Mouse (Mus musculus): ENCODE results near the gene Sell. TPM values are rescaled to one million over a fixed set of nuclear protein-coding genes. Genes with fewer than 3 reads are reported as not detected.

Gene Sell
- polyA plus RNA-seq, 1 experiment from 2014 or later, result 0.11 TPM

- 52% methylated on average over 1 of the region's 1 CpGs for WGBS
- no peak overlapping the region for H3K27ac ChIP-seq
- no peaks in the 10 kb centered on the region for H3K4me1 ChIP-seq
- H3K9ac ChIP-seq, result no peak overlapping the region
- H3K27me3 ChIP-seq (replicated peaks), result no peaks in the 10 kb centered on the region
- no peak for ATAC-seq (ENCODE audit: low FRiP score, low read depth)
- no peaks in the 10 kb centered on the region for H3K9me3 ChIP-seq
- no peaks in the 10 kb centered on the region for H3K36me3 ChIP-seq
- no peak overlapping the region for H3K4me3 ChIP-seq
- H3K4me2 ChIP-seq (replicated peaks), result no peak overlapping the region
These were observed 14.7 kb downstream of the Sell start for GRCm38 (mm10) chr1:164076441-164076840.

GRCm38 (mm10) chr1:164077031-164077430 lies 15.2 kb downstream of the Sell start:
- Histone ChIP-seq H3K27ac (no peak overlapping the region), H3K4me2 (replicated peaks) (no peak overlapping the region), H3K9ac (no peak overlapping the region), H3K9me3 (no peaks in the 10 kb centered on the region), H3K4me1 (no peaks in the 10 kb centered on the region), H3K27me3 (replicated peaks) (no peaks in the 10 kb centered on the region), H3K4me3 (no peak overlapping the region), H3K36me3 (no peaks in the 10 kb centered on the region)
- WGBS, result 92% methylated on average over 3 of the region's 3 CpGs
- no peak for ATAC-seq (ENCODE audit: low FRiP score, low read depth)

DNA sequence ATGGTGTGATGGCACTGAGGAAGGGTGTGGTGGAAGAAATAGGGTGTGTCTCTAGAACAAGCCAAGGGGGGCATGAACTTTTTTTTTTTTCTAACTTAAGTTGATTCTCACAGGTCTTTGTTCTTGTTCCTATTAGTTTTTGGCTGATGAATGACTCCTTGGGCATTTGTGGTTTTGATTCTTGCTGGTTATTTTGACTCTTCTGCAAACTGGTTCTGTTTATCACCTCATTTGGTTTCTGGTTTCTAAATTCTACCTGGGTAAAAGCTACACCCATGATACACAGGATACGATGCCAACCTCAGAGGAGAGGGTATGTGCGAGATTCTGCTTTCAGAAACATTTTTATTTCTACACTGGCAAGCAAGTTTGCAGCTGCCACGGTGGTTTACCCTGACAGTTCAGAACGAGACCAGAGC lies 16.6 kb downstream of the Sell start:
- Histone ChIP-seq H3K9ac (no peak overlapping the region), H3K4me1 (no peaks in the 10 kb centered on the region), H3K9me3 (no peaks in the 10 kb centered on the region), H3K27me3 (replicated peaks) (no peaks in the 10 kb centered on the region), H3K4me3 (no peak overlapping the region), H3K4me2 (replicated peaks) (no peak overlapping the region), H3K36me3 (no peaks in the 10 kb centered on the region), H3K27ac (no peak overlapping the region)
- WGBS, result 87% methylated on average over 4 of the region's 4 CpGs
- ATAC-seq (ENCODE audit: low FRiP score, low read depth), result no peak

GRCm38 (mm10) chr1:164079091-164079490 lies 17.3 kb downstream of the Sell start:
- no peaks in the 10 kb centered on the region for H3K9me3 ChIP-seq
- no peak for ATAC-seq (ENCODE audit: low FRiP score, low read depth)
- H3K9ac ChIP-seq, result no peak overlapping the region
- no peaks in the 10 kb centered on the region for H3K4me1 ChIP-seq
- no peak overlapping the region for H3K27ac ChIP-seq
- no peaks in the 10 kb centered on the region for H3K27me3 ChIP-seq (replicated peaks)
- H3K4me3 ChIP-seq, result no peak overlapping the region
- H3K36me3 ChIP-seq, result no peaks in the 10 kb centered on the region
- 88% methylated on average over 11 of the region's 11 CpGs for WGBS
- H3K4me2 ChIP-seq (replicated peaks), result no peak overlapping the region

DNA sequence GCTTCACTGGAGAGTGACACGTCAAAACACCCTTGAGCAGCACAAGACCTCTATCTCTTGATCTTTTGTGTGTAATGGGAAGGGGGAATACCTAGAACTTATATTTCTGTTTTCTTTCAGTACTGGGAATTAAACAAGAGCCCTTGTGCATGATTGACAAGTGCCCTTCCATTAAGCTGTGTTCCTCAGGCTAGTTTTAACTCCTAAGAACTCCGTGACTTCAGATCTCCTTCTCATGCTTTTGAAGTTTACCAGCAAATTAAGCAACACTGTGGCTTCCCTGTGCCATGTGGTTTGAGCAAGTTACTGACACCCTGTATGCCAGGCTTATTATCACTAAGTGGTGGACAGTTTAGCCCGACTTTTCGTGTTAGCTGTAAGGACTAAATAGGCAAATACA lies 21.3 kb downstream of the Sell start:
- H3K27me3 ChIP-seq (replicated peaks), result no peaks in the 10 kb centered on the region
- no peak overlapping the region for H3K27ac ChIP-seq
- H3K9me3 ChIP-seq, result no peaks in the 10 kb centered on the region
- H3K4me1 ChIP-seq, result no peaks in the 10 kb centered on the region
- H3K4me2 ChIP-seq (replicated peaks), result no peak overlapping the region
- no peak overlapping the region for H3K4me3 ChIP-seq
- no peak for ATAC-seq (ENCODE audit: low FRiP score, low read depth)
- no peak overlapping the region for H3K9ac ChIP-seq
- WGBS, result 90% methylated on average over 4 of the region's 4 CpGs
- no peaks in the 10 kb centered on the region for H3K36me3 ChIP-seq

DNA sequence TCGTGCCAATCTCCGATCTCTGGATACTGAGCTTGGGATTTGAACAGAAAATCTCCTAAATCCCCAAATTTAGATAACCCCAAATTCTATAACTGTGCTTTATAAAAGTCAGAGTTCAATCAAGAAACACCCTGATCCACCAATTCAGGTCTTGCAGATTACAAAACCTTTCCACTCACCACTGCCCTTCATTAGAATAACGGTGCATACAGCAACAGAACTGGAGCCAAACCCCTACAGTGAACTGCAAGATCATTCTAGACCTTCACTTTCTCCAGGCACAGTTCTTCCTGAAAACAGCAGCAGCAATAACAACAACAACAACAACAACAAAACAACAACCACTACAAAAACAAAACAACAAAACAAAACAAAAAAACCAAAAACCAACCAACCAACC lies 25.0 kb downstream of the Sell start:
- no peak for ATAC-seq (ENCODE audit: low FRiP score, low read depth)
- WGBS, result 84% methylated on average over 3 of the region's 3 CpGs

GRCm38 (mm10) chr1:164087872-164088271 lies 26.1 kb downstream of the Sell start:
- H3K27ac ChIP-seq, result no peak overlapping the region
- no peak for ATAC-seq (ENCODE audit: low FRiP score, low read depth)
- H3K4me3 ChIP-seq, result no peak overlapping the region
- H3K9ac ChIP-seq, result no peak overlapping the region
- no peaks in the 10 kb centered on the region for H3K4me1 ChIP-seq
- WGBS, result 93% methylated on average over 5 of the region's 5 CpGs
- no peaks in the 10 kb centered on the region for H3K27me3 ChIP-seq (replicated peaks)
- H3K9me3 ChIP-seq, result no peaks in the 10 kb centered on the region
- H3K4me2 ChIP-seq (replicated peaks), result no peak overlapping the region
- no peaks in the 10 kb centered on the region for H3K36me3 ChIP-seq

More for the DNA sequence above, 25.0 kb downstream of the Sell start:
- no peaks in the 10 kb centered on the region for H3K9me3 ChIP-seq
- H3K36me3 ChIP-seq, result no peaks in the 10 kb centered on the region
- no peak overlapping the region for H3K4me2 ChIP-seq (replicated peaks)
- no peak overlapping the region for H3K9ac ChIP-seq
- no peak overlapping the region for H3K4me3 ChIP-seq
- H3K27me3 ChIP-seq (replicated peaks), result no peaks in the 10 kb centered on the region
- no peaks in the 10 kb centered on the region for H3K4me1 ChIP-seq
- no peak overlapping the region for H3K27ac ChIP-seq

DNA sequence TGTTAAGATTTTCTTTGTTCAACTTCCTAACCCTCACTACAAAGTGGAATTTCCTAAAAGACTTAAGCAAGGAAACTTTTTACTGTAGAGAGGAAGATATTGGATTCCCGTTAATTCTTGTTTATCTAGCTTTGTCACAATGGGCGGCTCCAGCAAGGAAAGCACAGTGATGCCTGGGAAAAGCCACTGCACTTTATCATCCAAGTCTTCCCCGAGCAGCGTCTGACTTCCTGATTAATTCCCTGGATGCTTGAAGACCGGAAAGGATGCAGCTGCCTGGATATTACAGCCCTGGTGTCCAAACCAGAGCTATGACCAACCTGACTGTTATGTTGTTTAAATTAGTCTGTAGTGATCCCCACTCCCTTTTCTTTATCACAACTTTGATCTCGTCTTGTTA lies 35.0 kb downstream of the Sell start:
- Histone ChIP-seq H3K4me3 (no peak overlapping the region), H3K4me2 (replicated peaks) (no peak overlapping the region), H3K27ac (no peak overlapping the region), H3K9me3 (no peaks in the 10 kb centered on the region), H3K27me3 (replicated peaks) (no peaks in the 10 kb centered on the region), H3K4me1 (no peaks in the 10 kb centered on the region), H3K9ac (no peak overlapping the region), H3K36me3 (no peaks in the 10 kb centered on the region)
- WGBS, result 72% methylated on average over 6 of the region's 6 CpGs
- no peak for ATAC-seq (ENCODE audit: low FRiP score, low read depth)

DNA sequence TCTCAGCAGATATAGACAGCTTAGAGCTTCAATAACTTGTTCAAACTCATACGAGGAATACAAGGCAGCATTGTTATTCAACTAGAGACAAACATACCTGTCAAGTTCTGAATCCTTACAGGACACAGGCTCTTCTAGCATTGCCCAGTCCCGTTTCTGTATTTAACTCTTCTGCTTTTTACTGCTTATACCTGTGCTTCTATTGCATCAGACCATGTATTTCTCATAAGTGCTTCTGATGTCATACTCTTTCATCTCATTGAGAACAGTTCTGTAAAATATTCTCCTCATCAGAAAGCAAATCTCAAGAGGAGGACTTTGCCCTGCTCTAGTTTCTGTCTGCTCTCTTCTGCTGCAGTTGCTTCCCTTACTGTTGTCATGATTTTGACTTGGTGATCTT lies 36.1 kb downstream of the Sell start:
- Histone ChIP-seq H3K4me2 (replicated peaks) (no peak overlapping the region), H3K4me3 (no peak overlapping the region), H3K36me3 (no peaks in the 10 kb centered on the region), H3K27me3 (replicated peaks) (no peaks in the 10 kb centered on the region), H3K27ac (no peak overlapping the region), H3K9me3 (no peaks in the 10 kb centered on the region), H3K9ac (no peak overlapping the region), H3K4me1 (no peaks in the 10 kb centered on the region)
- ATAC-seq (ENCODE audit: low FRiP score, low read depth), result no peak
- 81% methylated on average over 2 of the region's 2 CpGs for WGBS

GRCm38 (mm10) chr1:164098372-164098771 lies 36.6 kb downstream of the Sell start:
- ATAC-seq (ENCODE audit: low FRiP score, low read depth), result no peak
- H3K4me2 ChIP-seq (replicated peaks), result no peak overlapping the region
- no peak overlapping the region for H3K9ac ChIP-seq
- 78% methylated on average over 2 of the region's 2 CpGs for WGBS
- H3K9me3 ChIP-seq, result no peaks in the 10 kb centered on the region
- H3K36me3 ChIP-seq, result no peaks in the 10 kb centered on the region
- H3K27ac ChIP-seq, result no peak overlapping the region
- no peaks in the 10 kb centered on the region for H3K27me3 ChIP-seq (replicated peaks)
- no peak overlapping the region for H3K4me3 ChIP-seq
- H3K4me1 ChIP-seq, result no peaks in the 10 kb centered on the region

GRCm38 (mm10) chr1:164109763-164110162 lies 48.0 kb downstream of the Sell start:
- Histone ChIP-seq H3K9me3 (no peaks in the 10 kb centered on the region), H3K9ac (no peak overlapping the region), H3K27ac (no peak overlapping the region), H3K36me3 (no peaks in the 10 kb centered on the region), H3K4me1 (no peaks in the 10 kb centered on the region), H3K4me2 (replicated peaks) (no peak overlapping the region), H3K4me3 (no peak overlapping the region), H3K27me3 (replicated peaks) (no peaks in the 10 kb centered on the region)
- ATAC-seq (ENCODE audit: low FRiP score, low read depth), result no peak
- WGBS, result 87% methylated on average over 2 of the region's 2 CpGs

GRCm38 (mm10) chr1:164110591-164111329 lies 49.0 kb downstream of the Sell start:
- ATAC-seq (ENCODE audit: low FRiP score, low read depth), result no peak

GRCm38 (mm10) chr1:164114280-164114679 lies 52.5 kb downstream of the Sell start:
- Histone ChIP-seq H3K4me2 (replicated peaks) (no peak overlapping the region), H3K4me3 (no peak overlapping the region), H3K9me3 (no peaks in the 10 kb centered on the region), H3K27me3 (replicated peaks) (no peaks in the 10 kb centered on the region), H3K36me3 (no peaks in the 10 kb centered on the region), H3K4me1 (no peaks in the 10 kb centered on the region), H3K27ac (no peak overlapping the region), H3K9ac (no peak overlapping the region)
- ATAC-seq (ENCODE audit: low FRiP score, low read depth), result no peak
- 86% methylated on average over 5 of the region's 5 CpGs for WGBS

More at GRCm38 (mm10) chr1:164110591-164111329, 49.0 kb downstream of the Sell start:
- H3K9me3 ChIP-seq, result no peaks in the 10 kb centered on the region
- WGBS, result 91% methylated on average over 9 of the region's 9 CpGs
- H3K9ac ChIP-seq, result no peak overlapping the region
- H3K27ac ChIP-seq, result no peak overlapping the region
- H3K27me3 ChIP-seq (replicated peaks), result no peaks in the 10 kb centered on the region
- H3K36me3 ChIP-seq, result no peaks in the 10 kb centered on the region
- H3K4me3 ChIP-seq, result no peak overlapping the region
- H3K4me1 ChIP-seq, result no peaks in the 10 kb centered on the region
- H3K4me2 ChIP-seq (replicated peaks), result no peak overlapping the region
